Mouse (Mus musculus) ES-Bruce4 (cell line): Measurements from ENCODE around the gene Ppm1b. TPM values are rescaled to one million over a fixed set of nuclear protein-coding genes. Genes with fewer than 3 reads are reported as not detected.

Source experiments
- H3K27ac ChIP-seq: 2 replicates; pipeline ENCODE4 v1.5.1; 2012; ENCODE audit warnings: low read length, inconsistent platforms; ENCODE audit not compliant: insufficient read depth
- H3K27me3 ChIP-seq: 2 replicates; pipeline ENCODE4 v1.6.1; 2012; ENCODE audit warnings: mild to moderate bottlenecking, low read length, inconsistent platforms; ENCODE audit not compliant: control insufficient read depth, poor library complexity, insufficient read depth, severe bottlenecking
- H3K36me3 ChIP-seq: 2 replicates; pipeline ENCODE4 v1.6.1; 2012; ENCODE audit warnings: inconsistent platforms, mild to moderate bottlenecking, low read length, moderate library complexity; ENCODE audit not compliant: control insufficient read depth, poor library complexity, insufficient read depth, severe bottlenecking
- H3K4me1 ChIP-seq: one replicate; pipeline ENCODE4 v1.8.1; 2011; ENCODE audit warnings: low read length; ENCODE audit not compliant: control insufficient read depth, insufficient read depth
- H3K4me3 ChIP-seq: 2 replicates; pipeline ENCODE4 v1.5.1; 2011; ENCODE audit warnings: low read depth, mild to moderate bottlenecking, low read length
- H3K9ac ChIP-seq: 2 replicates; pipeline ENCODE4 v1.6.1; 2012; ENCODE audit warnings: low read depth, mild to moderate bottlenecking, inconsistent platforms; ENCODE audit not compliant: poor library complexity, severe bottlenecking
- H3K9me3 ChIP-seq: replicated peaks from 2 replicates; pipeline ENCODE4 v1.6.1; 2012; ENCODE audit warnings: mild to moderate bottlenecking, low read length, inconsistent platforms; ENCODE audit not compliant: control insufficient read depth, poor library complexity, insufficient read depth, severe bottlenecking
- CTCF ChIP-seq: IDR thresholded peaks from one replicate; pipeline ENCODE4 v1.8.1; 2011; ENCODE audit warnings: low read depth, low read length
- EP300 ChIP-seq: IDR thresholded peaks from 2 replicates; pipeline ENCODE4 v1.6.1; 2011; ENCODE audit warnings: low read depth, low read length; ENCODE audit not compliant: insufficient read depth
- POLR2A ChIP-seq: IDR thresholded peaks from one replicate; pipeline ENCODE4 v1.8.1; 2011; ENCODE audit warnings: low read length; ENCODE audit not compliant: insufficient read depth
- polyA plus RNA-seq: library from polyadenylated mRNA; stranded (reverse); fragments of >200 nt; gene quantifications from 2 replicates; pipeline ENCODE4 v1.2.4, GENCODE M21; 2011; ENCODE audit warnings: low read depth; ENCODE audit not compliant: missing spikeins, insufficient read depth, insufficient read length

The Ppm1b gene
- polyA plus RNA-seq, 1 experiment: 150 TPM

GRCm38 (mm10) chr17:84997639-84998038, 41.1 kb downstream of the Ppm1b start:
- no peak for TF ChIP-seq POLR2A
- TF ChIP-seq EP300: no peak
- TF ChIP-seq CTCF: no peak
- Histone ChIP-seq H3K9me3 (no peaks in the 10 kb centered on the region), H3K36me3 (peaks cover 14% of the 10 kb centered on the region), H3K9ac (no peak overlapping the region), H3K27me3 (no peaks in the 10 kb centered on the region), H3K27ac (no peak overlapping the region), H3K4me1 (no peaks in the 10 kb centered on the region), H3K4me3 (no peak overlapping the region)

- Histone ChIP-seq H3K36me3 (peaks cover 23% of the 10 kb centered on the region), H3K4me1 (no peaks in the 10 kb centered on the region), H3K9me3 (no peaks in the 10 kb centered on the region), H3K4me3 (no peak overlapping the region), H3K9ac (no peak overlapping the region), H3K27me3 (no peaks in the 10 kb centered on the region), H3K27ac (no peak overlapping the region)
- no peak for TF ChIP-seq POLR2A
- TF ChIP-seq EP300: no peak
- TF ChIP-seq CTCF: no peak
These were observed 43.1 kb downstream of the Ppm1b start for GRCm38 (mm10) chr17:84999636-85000035.

GRCm38 (mm10) chr17:85013485-85013884, 56.9 kb downstream of the Ppm1b start:
- H3K4me3 ChIP-seq: no peak overlapping the region
- no peaks in the 10 kb centered on the region for H3K9me3 ChIP-seq
- H3K9ac ChIP-seq: no peak overlapping the region
- TF ChIP-seq CTCF (no peak), POLR2A (no peak), EP300 (no peak)
- peaks cover 17% of the 10 kb centered on the region for H3K36me3 ChIP-seq
- H3K4me1 ChIP-seq: no peaks in the 10 kb centered on the region
- no peak overlapping the region for H3K27ac ChIP-seq
- H3K27me3 ChIP-seq: no peaks in the 10 kb centered on the region

- no peak for TF ChIP-seq CTCF
- TF ChIP-seq EP300: no peak
- no peak for TF ChIP-seq POLR2A
- no peaks in the 10 kb centered on the region for H3K4me1 ChIP-seq
- no peaks in the 10 kb centered on the region for H3K27me3 ChIP-seq
- no peaks in the 10 kb centered on the region for H3K9me3 ChIP-seq
- H3K9ac ChIP-seq: no peak overlapping the region
- peaks cover 13% of the 10 kb centered on the region for H3K36me3 ChIP-seq
- no peak overlapping the region for H3K4me3 ChIP-seq
- no peak overlapping the region for H3K27ac ChIP-seq
These were observed 58.1 kb downstream of the Ppm1b start for GRCm38 (mm10) chr17:85014632-85015031.

GRCm38 (mm10) chr17:85018344-85018743, 61.8 kb downstream of the Ppm1b start:
- H3K4me1 ChIP-seq: no peaks in the 10 kb centered on the region
- 0 out of 2 replicates have a peak overlapping the region, but pooled peaks have one; percentile 25 for H3K27ac ChIP-seq
- H3K9ac ChIP-seq: no peak overlapping the region
- H3K36me3 ChIP-seq: 0 out of 2 replicates have a peak, but pooled peaks cover 2% of the 10 kb centered on the region
- TF ChIP-seq CTCF (no peak), EP300 (no peak), POLR2A (no peak)
- no peak overlapping the region for H3K4me3 ChIP-seq
- no peaks in the 10 kb centered on the region for H3K27me3 ChIP-seq
- no peaks in the 10 kb centered on the region for H3K9me3 ChIP-seq

- no peak overlapping the region for H3K9ac ChIP-seq
- no peaks in the 10 kb centered on the region for H3K27me3 ChIP-seq
- H3K27ac ChIP-seq: no peak overlapping the region
- no peaks in the 10 kb centered on the region for H3K9me3 ChIP-seq
- H3K4me1 ChIP-seq: no peaks in the 10 kb centered on the region
- no peak overlapping the region for H3K4me3 ChIP-seq
- H3K36me3 ChIP-seq: 0 out of 2 replicates have a peak, but pooled peaks cover 2% of the 10 kb centered on the region
- TF ChIP-seq EP300: no peak
- TF ChIP-seq POLR2A: no peak
- TF ChIP-seq CTCF: no peak
These were observed 62.3 kb downstream of the Ppm1b start for GRCm38 (mm10) chr17:85018794-85019193.
